Mouse (Mus musculus): ENCODE results near the gene Zfp784.
"Not testable (repeated sequence)": the region's sequence is repeated elsewhere in the genome, so short reads cannot be mapped to it uniquely, and the experiment has no call there.

Zfp784 gene

DNA sequence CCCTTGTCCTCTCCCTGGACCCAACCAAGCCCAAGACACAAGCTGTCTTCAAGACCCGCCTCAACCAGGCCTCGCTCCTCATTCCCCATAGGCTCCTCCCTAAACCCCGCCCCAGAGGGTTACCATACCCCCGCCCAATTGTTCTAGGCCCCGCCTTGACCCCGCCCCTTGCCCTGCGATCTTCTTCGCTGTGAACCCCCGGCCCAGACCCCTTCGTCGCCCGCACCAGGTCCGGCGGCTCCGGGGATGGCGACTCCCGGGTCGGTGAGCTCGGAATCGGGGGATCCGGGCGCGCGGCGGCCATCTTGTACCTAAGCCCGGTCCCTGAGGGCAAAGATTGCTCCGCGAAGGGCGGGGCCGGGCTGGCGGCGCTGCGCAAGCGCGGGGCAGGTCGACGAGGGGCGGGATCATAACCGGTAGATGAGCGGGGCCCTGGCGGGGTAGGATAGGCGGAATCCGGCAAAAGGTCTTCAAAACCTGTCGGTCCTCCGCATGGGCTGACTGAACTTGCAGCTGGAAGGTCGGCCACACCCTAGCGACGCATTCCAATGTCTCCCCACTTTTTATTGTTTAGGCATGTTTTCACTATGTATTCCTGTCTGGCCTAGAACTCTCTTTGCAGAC, at the start of gene Zfp784:
Gene Zfp784 (minus strand): TSS at position 338 of the 624 bp plus-strand sequence.
- DNase-seq (ENCODE audit: low spot score) = peak; percentile 89

DNA sequence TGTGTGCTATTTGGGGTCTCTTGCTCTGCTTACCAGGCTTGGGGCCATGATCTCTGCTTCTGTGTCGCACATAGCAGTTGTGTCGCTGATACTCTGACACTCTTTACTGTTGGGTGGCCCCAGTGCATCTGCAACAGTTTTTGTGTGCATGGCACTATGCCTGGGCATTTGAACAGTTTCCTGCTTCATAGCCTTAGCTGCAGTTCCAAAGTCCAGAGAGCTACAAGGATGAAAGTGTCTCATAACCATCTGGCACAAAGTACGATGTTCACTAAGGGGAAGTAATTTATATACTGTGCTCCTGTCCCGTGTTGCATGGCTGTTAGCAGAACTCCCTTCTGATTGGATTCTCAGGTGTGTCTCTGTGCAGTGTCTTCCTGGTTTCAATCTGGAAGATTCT, 49.6 kb upstream of the Zfp784 start:
- no peak for DNase-seq (ENCODE audit: low spot score)

DNA sequence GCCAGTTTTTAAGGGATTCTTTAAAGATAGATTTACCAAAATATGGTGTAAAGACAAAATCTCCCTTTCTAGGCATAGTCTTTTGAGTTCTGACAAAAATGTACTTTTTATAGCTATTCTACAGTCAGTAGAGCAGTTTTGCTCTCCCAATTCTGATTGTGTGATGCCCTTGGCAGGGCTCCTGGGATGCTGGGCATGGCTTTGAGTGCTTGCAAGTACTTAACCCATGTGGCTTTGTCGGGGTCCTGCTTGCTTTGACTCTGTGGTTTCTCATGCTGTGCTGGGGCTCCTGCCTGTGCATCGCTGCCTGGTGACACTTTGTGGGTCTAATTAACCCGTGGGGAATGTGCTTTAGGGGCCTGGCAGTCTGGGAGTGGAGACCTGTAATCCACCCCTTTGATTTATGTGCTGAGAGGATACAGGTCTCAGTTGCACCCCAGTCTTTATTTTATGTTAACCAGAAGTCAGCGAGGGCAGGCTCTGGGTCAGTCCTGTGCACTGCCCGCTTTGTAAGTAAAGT, 48.7 kb upstream of the Zfp784 start:
- no peak for DNase-seq (ENCODE audit: low spot score)

DNA sequence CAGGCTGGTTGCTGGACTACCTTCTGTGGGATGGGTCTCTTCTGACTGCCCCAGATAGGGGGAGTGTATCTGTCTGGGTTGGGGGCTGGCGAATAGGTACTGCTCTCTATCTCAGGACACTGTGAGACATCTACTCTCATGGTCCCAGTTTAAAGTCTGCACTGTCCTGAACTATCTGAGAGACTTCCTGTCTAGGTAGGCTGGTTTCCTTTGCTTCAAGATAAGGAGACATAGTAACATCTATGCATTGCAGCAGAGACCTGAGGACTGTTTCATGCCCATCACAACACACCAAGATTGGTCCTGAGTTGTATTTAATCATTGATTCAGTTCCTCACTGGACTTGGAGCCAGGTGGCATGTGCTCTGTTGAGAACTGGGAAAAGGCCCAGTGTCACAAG, 47.3 kb upstream of the Zfp784 start:
- no peak for DNase-seq (ENCODE audit: low spot score)

DNA sequence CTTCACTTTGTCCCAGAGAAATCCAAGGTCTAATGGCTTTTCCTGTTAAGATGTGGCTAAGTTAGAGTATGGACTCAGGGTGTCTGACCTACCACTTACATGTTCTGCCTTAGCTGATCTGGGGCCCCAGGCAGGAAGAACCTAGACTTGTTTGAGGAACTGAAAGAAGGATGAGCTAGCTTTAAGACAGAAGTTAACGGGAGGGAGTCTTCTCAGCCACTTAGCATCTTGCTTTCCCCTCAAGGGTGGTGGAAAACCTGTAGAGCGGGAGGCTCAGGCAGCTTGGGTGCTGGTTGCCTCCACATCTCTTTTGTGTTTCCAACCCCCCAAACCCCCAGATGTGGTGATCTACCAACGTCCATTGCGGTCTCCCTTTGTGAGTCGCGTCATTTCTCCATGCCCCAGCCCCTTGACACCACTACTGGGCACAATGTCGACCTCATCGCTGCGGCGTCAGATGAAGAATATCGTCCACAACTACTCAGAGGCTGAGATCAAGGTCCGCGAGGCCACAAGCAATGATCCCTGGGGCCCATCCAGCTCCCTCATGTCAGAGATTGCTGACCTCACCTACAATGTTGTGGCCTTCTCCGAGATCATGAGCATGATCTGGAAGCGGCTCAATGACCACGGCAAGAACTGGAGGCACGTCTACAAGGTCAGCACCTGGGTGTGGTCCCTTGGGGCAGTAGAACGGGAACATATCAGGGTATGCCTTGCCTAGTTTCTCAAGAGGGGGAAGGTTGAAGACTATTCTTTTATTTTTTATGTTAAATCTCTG, 45.3 kb upstream of the Zfp784 start:
- no peak for DNase-seq (ENCODE audit: low spot score)

DNA sequence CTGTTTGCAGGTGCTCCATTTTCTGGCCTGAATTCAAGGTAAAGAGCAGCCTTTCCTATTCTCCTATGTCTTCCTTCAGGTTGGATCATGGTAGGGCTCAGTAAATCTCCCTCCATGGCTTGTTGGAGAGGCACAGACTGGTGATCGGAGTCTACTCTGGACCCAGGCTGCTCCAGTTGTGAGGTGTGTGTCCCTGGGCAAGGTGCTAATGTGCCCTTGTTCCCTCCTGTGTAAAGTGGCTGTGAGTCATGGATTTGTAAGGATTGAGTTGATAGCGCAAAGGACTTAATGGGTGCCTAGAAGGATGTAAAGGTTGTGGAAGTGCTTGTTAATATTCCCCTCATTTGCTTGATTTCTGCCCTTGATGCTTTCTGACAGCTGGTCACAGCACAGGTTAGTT, 43.7 kb upstream of the Zfp784 start:
- no peak for DNase-seq (ENCODE audit: low spot score)

DNA sequence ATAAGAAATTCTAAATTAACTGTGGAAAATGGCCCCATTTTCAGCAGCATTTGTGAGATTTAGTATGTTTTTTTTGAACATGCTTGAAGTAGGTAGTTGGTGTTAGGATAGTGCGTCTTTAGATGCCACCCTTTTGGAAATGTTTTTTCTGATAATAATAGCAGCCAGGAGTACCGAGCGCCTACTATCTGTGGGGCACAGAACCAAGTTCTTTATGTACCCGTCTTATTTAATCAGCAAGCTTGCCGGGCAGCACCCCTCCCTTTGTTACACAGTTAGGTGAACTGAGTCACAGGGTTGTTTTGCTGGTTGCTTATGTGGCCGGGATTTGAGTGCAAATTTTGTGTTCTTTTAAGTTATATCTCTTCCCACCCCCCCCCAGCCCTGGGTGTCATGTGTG, 43.0 kb upstream of the Zfp784 start:
- no peak for DNase-seq (ENCODE audit: low spot score)

DNA sequence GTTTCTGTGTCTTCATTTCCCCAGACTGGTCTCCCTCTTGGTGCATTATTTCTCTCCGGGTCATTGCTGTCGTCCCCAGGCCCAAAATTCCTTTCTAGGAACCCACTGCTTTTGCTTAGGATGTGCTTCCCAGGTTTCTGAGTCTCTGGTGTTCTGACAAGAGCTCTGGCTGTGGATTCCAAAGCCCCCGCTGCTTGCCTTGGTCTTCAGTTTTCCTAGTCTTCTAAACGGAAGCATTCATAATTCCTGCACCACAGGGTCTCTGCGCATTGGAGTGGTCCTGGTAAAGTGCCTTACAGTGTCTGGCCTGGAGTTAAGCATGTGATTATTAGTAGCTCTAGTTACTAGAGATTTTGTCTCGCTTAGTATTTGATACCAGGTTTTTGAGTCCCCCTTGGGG, 42.6 kb upstream of the Zfp784 start:
- DNase-seq (ENCODE audit: low spot score) = no peak

DNA sequence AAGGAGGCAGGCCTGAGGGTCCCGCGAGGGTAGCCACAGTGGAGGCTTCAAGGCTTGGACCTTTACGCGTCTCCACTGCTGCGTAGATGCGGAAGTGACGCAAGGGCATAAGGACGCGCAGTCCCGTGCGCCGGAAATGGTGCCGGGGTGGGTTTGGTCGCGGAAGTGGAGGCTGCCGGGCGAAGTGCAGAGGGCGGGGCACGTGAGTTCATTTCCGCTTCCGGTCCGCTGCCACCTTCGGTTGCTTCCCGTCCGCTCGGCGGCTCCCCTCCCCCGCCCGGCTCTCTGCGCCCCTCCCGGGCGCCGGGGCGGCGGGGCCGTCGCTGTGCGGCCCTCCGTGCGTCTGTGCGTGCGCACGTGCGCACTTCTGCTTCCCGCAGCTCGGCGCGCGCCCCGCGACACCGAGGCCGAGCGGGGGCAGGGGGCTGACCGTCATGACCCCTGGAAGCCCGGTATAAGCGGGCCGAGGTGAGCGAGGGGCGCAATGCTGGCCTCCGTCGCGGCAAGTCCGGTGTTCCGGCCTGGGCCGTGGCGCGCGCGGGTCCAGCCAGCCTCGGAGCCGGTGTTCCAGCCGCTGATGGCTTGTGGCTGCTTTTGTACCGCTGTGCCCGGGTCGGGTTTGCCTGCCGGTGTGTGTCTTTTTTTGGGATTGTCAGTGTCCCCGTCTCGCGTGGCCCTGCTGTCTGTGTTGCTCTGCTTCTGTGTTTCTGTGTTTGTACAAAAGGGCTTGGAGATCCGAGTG, 41.9 kb upstream of the Zfp784 start, which contains the start of gene Epn1:
Gene Epn1 (plus strand): TSS at position 226 of the 742 bp plus-strand sequence.
- peak; percentile 97 for DNase-seq (ENCODE audit: low spot score)

DNA sequence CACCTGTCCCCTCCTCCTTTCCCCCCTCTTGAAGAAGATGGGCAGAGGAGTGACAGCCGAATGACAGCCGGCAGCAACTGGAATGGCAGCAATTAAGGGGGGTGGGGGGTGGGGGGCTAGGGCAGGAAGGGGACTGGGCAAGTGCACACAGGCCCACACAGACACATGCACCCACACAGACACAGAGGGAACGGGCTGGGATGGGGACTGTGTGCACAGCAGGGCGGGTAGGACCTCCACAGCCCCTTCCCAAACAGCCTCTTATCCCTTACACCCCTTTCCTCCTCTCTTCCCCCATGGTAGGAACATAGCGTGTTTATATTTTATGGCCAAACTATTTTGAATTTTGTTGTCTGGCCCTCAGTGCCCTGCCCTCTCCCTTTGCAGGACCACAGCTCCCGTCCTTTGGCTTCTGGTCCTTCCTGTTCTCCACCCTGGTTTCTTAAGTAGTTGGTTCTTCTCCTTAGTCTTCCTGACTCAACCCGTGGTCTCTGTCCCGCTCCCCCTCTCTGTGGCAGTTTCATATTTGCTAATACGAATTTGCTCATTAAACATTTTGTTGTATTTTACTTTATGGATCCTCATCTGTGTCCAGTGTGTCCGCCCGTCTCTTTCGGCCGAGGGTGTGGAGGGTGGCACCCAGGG, 41.2 kb upstream of the Zfp784 start:
- not testable (repeated sequence) for DNase-seq (ENCODE audit: low spot score)

DNA sequence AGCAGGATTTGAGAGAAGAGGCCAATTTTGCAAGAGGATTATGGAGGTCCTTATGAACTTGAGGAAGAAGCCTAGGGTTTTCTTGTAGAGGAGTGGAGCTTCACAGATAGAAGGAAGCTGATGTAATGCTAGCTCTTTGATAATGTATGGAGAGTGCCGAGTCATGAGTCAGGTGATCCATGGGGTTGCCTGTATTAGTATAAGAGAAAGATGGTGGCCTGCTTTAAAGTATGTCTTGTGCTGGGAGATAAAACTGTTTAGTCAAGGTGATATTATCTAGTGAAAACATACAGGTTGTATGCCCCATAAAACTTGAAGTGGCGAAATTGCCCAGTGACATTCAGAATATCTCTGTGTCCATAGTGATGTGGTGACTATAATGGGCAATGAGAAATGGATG, 38.7 kb upstream of the Zfp784 start:
- DNase-seq (ENCODE audit: low spot score) = no peak

DNA sequence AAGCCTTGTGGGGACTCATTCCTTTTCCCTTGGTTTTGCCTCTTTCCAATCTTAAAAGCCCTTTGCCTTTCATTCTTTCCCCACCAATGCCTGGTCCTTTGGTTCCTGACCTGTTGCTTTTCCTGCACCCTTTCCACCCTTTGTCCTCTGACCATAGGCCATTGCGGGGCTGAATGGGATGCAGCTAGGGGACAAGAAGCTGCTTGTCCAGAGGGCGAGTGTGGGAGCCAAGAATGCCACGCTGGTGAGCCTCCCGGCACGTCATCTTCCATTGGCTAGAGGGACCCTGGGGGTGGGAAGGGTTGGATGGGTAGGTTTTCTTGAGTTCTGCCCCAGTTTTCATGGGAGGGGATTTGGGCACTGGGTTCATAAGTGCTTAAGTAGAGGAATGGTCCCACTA, 36.7 kb upstream of the Zfp784 start:
- DNase-seq (ENCODE audit: low spot score) = no peak

DNA sequence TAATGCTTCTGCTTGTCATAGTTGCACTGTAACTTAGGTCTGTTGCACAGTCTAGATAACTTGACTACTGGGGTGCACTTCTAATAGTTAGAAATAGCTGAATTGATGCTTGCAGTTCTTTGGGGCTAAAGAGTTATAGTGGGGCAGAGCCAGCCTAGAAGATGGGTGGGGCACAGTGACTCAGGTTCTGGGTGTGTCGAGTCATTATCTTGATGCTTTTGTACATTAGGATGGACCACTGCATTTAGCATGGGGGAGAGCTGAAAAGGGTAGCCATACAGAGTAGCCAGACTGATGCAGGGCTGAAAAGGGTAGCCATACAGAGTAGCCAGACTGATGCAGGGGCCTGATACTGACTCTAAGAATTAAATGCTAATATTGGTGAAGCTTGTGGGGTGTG, 35.3 kb upstream of the Zfp784 start:
- DNase-seq (ENCODE audit: low spot score) = no peak

DNA sequence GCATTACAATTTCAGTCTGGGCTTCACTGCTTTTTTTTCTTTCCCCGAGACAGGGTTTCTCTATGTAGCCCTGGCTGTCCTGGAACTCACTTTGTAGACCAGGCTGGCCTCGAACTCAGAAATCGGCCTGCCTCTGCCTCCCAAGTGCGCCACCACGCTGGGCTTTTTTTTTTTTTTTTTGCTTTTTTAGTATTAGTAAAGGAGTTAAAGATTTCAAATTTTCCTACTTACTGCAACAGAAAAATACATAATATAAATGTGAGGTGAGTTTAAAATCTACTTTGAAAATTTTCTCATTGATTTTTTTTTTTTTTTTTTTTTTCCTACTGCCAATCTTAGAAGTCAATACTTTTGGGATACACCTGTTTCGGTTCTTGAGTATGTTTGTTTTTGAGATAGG, 26.6 kb upstream of the Zfp784 start:
- DNase-seq (ENCODE audit: low spot score) = no peak

DNA sequence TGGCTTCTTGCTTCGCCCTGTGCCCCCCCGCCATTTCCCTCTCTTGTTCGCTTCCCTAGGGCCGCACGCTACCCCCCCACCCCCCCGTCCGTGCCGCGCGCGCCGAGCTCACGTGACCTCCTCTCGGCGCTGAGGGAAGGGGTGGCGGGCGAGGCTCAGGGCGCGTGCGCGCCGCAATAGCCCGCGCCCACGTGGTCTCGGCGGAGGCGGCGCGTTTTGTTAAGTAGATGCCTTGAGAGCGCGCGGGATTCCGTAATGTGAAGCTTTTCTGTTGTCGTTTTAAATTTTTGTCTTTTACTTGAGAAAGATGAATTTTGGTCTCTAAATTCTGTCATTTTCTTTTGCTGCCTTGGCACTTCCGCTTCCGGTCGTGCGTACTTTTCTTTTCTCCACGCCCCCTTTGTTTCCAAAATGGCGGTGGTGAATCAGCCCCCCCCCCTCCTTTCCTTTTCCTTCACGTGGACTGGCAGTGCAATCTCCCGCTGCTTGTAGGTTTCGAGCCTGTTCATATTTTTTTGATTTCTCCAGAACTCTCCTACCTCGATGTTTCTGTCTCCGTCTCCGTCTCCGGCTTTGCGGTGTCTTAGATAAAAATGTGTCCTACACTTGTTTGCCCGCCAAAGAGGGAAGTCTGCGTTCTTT, 24.2 kb upstream of the Zfp784 start:
- DNase-seq (ENCODE audit: low spot score) = no peak

DNA sequence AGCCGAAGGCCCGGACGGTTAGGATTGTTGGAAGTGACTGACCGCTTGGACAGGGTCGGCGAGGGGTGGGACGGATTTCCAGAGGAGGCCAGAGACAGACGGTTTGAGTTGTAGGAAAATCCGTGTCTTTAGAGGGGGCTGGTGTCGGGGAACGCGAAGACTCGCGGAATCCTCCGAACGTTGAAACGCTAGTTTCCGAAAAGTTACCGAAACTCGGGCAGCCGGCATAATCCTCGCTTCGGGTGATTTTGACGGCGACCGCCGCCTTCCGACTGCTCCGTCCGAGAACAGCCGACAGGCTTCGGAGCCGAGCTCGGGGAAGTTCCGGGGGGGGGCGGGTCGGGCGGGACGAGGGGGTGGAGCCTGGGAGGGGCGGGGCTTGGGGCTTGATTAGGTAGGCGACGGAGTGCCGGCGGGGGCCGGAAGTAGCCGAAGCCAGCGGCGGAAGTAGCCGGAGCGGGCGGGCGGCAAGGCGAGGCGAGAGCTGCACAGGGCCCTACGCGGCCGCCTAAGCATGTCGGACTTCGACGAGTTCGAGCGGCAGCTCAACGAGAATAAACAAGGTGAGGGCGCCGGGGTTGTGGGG, 23.6 kb upstream of the Zfp784 start, which contains the start of gene U2af2:
Gene U2af2 (plus strand): TSS at position 370 of the 586 bp plus-strand sequence.
- DNase-seq (ENCODE audit: low spot score) = peak; percentile 93

DNA sequence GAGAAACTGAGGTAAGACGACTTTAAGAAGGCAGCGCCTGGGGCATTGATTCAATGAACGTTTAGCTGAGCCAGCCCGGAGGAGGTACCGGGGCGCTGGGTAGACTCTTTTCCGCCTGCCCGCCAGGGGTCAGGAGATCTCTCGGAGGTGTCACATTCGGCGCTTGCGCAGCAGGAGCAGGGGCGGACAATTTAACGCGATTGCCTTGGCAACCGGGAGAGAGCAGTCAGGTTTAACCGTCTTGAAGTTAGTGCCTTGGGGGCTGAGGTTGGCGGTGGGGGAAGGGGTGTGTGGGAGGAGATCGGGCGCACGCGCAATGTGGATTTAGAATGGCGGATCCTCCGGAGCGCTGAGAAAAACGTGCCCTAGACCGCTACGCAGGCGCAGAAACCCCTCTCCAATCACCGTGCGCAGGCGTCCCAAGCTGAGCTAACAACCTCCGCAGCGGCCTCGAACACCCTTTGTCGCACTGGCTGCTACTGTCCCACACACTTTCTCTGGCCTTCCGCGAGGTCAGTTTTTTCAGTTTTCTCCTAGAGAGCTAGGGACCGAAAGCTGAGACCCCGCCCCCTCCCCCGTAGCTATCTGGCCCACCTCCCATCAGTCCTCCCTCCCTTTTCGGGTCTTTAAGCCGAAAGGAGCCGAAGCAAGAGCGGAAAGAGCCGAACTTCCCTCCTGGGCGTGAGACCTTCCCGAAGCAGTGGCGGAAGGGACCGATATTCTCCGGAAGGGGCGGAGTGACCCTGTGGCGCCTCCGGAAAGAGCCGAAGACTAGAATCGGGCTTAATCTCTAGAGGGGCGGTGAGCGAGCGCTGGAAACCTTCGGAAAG, 22.9 kb upstream of the Zfp784 start:
- DNase-seq (ENCODE audit: low spot score) = peak; percentile 99

DNA sequence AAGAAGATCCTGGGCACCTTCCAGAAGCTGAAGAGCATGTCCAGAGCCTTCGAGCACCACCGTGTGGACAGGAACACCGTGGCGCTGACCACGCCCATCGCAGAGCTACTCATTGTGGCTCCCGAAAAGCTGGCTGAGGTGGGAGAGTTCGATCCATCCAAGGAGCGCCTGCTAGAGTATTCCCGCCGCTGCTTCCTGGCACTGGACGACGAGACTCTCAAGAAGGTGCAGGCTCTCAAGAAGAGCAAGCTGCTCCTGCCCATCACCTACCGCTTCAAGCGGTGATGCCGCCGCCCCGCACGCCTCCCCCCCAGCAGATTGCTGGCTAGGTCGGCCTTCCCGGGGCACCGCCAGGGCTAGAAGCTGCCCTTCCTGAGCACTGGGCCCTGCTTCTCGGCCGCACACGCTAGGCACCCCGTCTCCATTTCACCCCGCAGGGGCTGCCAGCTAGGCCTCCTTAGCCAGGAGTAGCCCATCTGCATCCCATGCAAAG, 22.0 kb upstream of the Zfp784 start:
- DNase-seq (ENCODE audit: low spot score) = peak; percentile 84

DNA sequence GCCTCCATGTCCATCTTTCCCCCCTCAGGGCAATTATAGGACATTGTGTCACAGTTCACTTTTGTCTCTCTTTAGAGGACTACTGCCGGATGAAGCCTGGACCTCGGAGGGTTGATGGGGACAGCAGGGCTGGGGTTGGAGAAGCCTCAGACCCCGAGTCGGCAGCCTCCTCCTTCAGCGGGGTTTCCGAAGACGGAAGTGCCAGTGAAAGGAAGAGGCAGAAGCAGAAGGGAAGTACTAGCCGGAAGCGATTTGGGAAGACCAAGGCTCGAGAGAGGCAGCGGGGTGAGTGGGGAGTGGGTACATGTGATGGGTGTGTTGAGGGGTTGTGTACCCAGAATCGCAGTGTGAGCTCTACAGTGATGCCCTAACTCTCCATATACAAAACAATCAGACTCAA, 21.2 kb upstream of the Zfp784 start:
- DNase-seq (ENCODE audit: low spot score) = no peak

DNA sequence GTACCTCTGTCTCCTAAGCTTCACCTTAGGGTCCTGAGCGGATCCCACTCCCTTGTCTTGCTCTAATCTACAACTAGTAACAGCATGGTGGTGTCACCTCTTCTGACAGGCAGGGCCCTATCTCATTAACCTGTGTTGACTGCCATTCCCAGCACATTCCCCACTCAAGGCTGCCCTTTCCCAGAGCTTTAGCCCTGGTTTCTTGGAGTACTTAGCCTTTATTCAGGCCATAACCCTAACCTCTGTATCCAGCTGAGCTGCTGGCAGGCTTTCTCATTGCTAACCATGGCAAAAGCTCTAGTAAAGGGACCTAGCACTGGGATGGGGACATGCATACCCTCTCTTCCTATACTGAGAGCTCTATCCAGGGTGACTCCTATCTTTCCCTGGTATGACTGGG, 20.4 kb upstream of the Zfp784 start:
- no peak for DNase-seq (ENCODE audit: low spot score)

All from layer of hippocampus, adult 11-12 months (tissue).